Mouse (Mus musculus) olfactory bulb, adult 2 months (tissue): ENCODE data around the gene Hoxa5.

Experiments used
- CTCF ChIP-seq: fragments of 200-500 bp; IDR thresholded peaks from 2 replicates; pipeline ENCODE4 v1.5.1; 2012; ENCODE audit warnings: low read depth, mild to moderate bottlenecking, low read length, moderate library complexity; ENCODE audit not compliant: insufficient read depth
- POLR2A ChIP-seq: fragments of 200-500 bp; IDR thresholded peaks from 2 replicates; pipeline ENCODE4 v1.6.1; 2012; ENCODE audit warnings: mild to moderate bottlenecking, low read depth, low read length, moderate library complexity; ENCODE audit not compliant: insufficient read depth

DNA sequence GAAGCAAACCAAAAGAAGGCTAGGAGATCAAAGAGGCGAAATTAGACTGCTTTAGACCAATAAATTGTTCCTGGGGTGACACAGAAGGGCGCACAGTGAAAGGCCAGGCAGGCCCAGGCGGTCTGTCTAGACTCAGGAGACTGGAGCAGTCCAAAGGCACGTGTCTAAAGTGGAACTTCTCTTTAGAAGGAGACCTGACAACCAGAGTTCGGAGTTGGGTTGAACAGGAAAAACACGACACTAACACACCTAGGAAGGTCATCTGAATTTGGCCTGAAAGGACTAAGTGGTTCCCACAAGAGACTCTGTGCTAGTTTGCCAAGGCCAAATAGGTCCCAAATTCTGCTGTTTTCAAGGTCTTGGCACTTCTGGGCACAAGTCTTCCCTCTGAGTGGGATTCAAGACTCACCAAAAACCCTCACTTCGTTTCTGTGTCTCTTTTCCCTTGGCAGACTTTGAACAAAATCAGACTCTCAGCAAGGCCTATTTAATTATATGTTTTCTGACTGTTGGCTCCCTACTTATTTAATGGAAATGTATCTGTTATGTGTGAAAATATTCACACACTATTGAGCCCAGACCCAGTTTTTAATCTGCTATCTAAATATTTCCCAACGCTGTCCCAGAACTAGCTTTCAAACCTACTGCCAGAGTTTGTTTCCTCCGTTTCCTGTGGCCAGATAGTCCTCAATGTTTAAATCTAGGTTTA is 15.0 kb upstream of the Hoxa5 start:
- TF ChIP-seq CTCF (no peak), POLR2A (no peak)
